Mouse (Mus musculus) limb, embryonic 14.5 days (tissue): ENCODE results near the gene Snx13. TPM values are rescaled to one million over a fixed set of nuclear protein-coding genes. Genes with fewer than 3 reads are reported as not detected.

Source experiments
- ATAC-seq: fragments of 200-750 bp; cut with Nextera tagmentation; 2 replicates; pipeline ENCODE4 v1.8.0; 2017; ENCODE audit warnings: low read depth, moderate number of reproducible peaks, moderate TSS enrichment; ENCODE audit not compliant: low FRiP score
- DNase-seq: peaks from one replicate; pipeline ENCODE4 v3.0.0-alpha.2; 2015; ENCODE audit warnings: low spot score
- H3K27ac ChIP-seq: fragments of 300-500 bp; sonication (generic); replicated peaks from 2 replicates; pipeline ENCODE4 v1.5.1; 2014; ENCODE audit warnings: low read depth, mild to moderate bottlenecking, low read length, moderate library complexity, mixed read lengths
- H3K27me3 ChIP-seq: fragments of 300-500 bp; sonication (generic); 2 replicates; pipeline ENCODE4 v1.6.1; 2014; ENCODE audit warnings: low read length, mixed read lengths; ENCODE audit not compliant: control insufficient read depth, insufficient read depth
- H3K36me3 ChIP-seq: fragments of 300-500 bp; sonication (generic); 2 replicates; pipeline ENCODE4 v1.6.1; 2014; ENCODE audit warnings: mild to moderate bottlenecking, low read length, moderate library complexity, mixed read lengths; ENCODE audit not compliant: control insufficient read depth, insufficient read depth
- H3K4me1 ChIP-seq: fragments of 300-500 bp; sonication (generic); 2 replicates; pipeline ENCODE4 v1.6.1; 2014; ENCODE audit warnings: antibody characterized with exemption, low read length, mixed read lengths; ENCODE audit not compliant: control insufficient read depth, insufficient read depth
- H3K4me2 ChIP-seq: fragments of 300-500 bp; sonication (generic); replicated peaks from 2 replicates; pipeline ENCODE4 v1.6.1; 2014; ENCODE audit warnings: low read depth, mild to moderate bottlenecking, low read length, moderate library complexity; ENCODE audit not compliant: severe bottlenecking
- H3K4me3 ChIP-seq: fragments of 300-500 bp; sonication (generic); replicated peaks from 2 replicates; pipeline ENCODE4 v1.5.1; 2014; ENCODE audit warnings: low read length
- H3K9ac ChIP-seq: fragments of 300-500 bp; sonication (generic); 2 replicates; pipeline ENCODE4 v1.6.1; 2014; ENCODE audit warnings: mild to moderate bottlenecking, low read depth, low read length, moderate library complexity; ENCODE audit not compliant: severe bottlenecking
- H3K9me3 ChIP-seq: fragments of 300-500 bp; sonication (generic); 2 replicates; pipeline ENCODE4 v1.6.1; 2016; ENCODE audit warnings: low read length; ENCODE audit not compliant: control insufficient read depth
- POLR2A ChIP-seq: fragments of 200-500 bp; IDR thresholded peaks from 2 replicates; pipeline ENCODE4 v1.8.0; 2012; ENCODE audit warnings: inconsistent platforms, mild to moderate bottlenecking, moderate library complexity, borderline replicate concordance; ENCODE audit not compliant: insufficient read depth, insufficient read length; ENCODE audit errors: extremely low read depth
- WGBS: fragments of 180-500 bp; shearing (Covaris S2); extraction: QIAGEN DNeasy Blood & Tissue Kit; methylation state at CpG from one replicate; pipeline ENCODE4 v1.1.7; 2014; 5-methylcytosine and 5-hydroxymethylcytosine counted together
- polyA plus RNA-seq, 2 experiments: library from polyadenylated mRNA; depleted of rRNA in 1 of 2; stranded (reverse) in 1 of 2; unstranded in 1 of 2; fragments of >200 nt; fragmentation: Nextera tagmentation in 1 of 2; extraction: Ambion mirVana in 1 of 2; gene quantifications; 2 replicates each; pipeline versions ENCODE4 v1.2.1 to v1.2.3; 2012 to 2014

Snx13 gene
- polyA plus RNA-seq, 2 experiments: 10.6 to 25.4 TPM

DNA sequence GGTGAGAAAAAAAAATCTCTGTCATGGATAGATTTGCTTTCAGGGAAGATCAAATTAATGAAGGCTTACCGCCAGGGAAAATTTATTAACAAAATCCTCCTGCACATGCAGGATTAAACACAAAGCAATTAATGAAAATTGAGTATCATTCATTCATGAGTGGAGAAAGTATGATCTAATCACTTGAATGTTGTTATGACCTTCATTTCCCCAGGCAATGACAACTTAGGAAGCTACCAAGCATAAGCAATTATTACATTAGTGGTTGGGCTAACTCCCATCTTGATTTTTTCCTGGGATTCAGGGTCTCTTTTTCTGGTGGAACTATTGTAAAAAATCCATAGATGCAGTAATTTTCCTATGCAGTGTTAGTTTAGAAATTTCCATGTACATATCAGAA, 39.1 kb upstream of the Snx13 start:
- no peaks in the 10 kb centered on the region for H3K4me1 ChIP-seq
- ATAC-seq: no peak
- H3K27ac ChIP-seq: no peak overlapping the region
- TF ChIP-seq POLR2A: no peak
- no peak for DNase-seq
- H3K4me3 ChIP-seq: no peak overlapping the region
- H3K4me2 ChIP-seq: no peak overlapping the region
- WGBS: 88% methylated on average over 1 of the region's 1 CpGs
- no peak overlapping the region for H3K9ac ChIP-seq
- no peaks in the 10 kb centered on the region for H3K36me3 ChIP-seq
- H3K9me3 ChIP-seq: no peaks in the 10 kb centered on the region
- H3K27me3 ChIP-seq: no peaks in the 10 kb centered on the region

DNA sequence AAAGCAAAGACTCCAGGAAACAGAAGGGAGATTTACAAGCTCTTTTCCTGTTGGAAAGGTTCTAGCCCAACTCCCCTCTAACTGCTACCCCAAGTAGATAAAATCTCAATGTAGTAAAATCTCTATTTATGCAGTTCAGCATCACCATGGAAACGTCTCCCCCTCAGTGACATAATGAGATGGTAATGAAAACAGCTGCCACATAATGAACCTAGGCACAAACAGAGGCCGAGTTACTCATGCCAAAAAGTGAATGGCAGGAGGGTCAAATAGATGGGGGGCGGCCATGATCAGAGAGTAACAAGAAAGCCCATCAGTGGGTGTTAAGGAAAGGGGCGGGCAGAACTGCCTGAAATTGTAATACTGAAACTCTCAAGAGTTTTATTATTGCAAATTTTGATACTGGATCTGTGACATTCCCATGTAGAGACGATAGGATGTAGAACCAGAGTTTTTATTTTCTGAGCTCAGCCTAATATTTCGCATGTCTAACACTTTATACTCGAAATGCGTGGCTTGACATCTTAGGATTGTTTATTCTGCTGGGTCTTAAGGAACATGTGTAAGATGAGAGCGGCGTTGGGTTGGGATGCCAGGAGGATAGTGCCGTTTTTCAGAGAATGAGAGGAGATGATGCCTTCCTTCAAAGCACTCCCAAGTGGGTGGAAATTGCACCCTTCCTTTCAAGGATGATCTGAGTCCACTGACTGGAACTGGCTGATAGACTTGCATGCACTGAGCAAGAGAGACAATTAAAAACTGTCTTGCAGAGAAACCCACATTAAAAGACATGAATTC, 38.4 kb upstream of the Snx13 start:
- H3K4me2 ChIP-seq: no peak overlapping the region
- no peak for TF ChIP-seq POLR2A
- ATAC-seq (no peak), DNase-seq (no peak)
- H3K4me1 ChIP-seq: no peaks in the 10 kb centered on the region
- WGBS: 59% methylated on average over 11 of the region's 11 CpGs
- no peaks in the 10 kb centered on the region for H3K27me3 ChIP-seq
- no peaks in the 10 kb centered on the region for H3K36me3 ChIP-seq
- no peak overlapping the region for H3K27ac ChIP-seq
- no peak overlapping the region for H3K9ac ChIP-seq
- no peak overlapping the region for H3K4me3 ChIP-seq
- H3K9me3 ChIP-seq: no peaks in the 10 kb centered on the region

DNA sequence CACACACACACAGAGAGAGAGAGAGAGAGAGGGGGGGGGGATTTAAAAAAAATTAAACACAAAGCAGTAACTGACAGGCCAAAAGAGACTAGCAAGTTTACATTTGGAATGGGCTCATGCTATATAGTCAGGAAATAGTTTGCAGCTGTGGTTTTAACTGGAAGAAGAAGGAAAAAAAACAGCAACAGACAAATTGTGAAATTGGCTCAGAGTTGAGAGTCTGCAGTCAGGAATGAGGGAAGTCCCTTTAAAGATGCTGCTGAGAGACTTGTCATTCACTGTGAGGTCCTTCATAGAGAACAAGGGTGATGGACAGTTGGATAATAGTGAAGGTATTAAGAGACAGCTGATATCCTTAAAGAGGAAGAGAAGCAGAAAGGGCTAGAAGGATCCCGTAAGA, 35.5 kb upstream of the Snx13 start:
- ATAC-seq (no peak), DNase-seq (no peak)
- H3K36me3 ChIP-seq: no peaks in the 10 kb centered on the region
- no peaks in the 10 kb centered on the region for H3K4me1 ChIP-seq
- no peak overlapping the region for H3K4me3 ChIP-seq
- H3K9me3 ChIP-seq: no peaks in the 10 kb centered on the region
- no peak for TF ChIP-seq POLR2A
- no peaks in the 10 kb centered on the region for H3K27me3 ChIP-seq
- no peak overlapping the region for H3K4me2 ChIP-seq
- H3K27ac ChIP-seq: no peak overlapping the region
- 47% methylated on average over 1 of the region's 1 CpGs for WGBS
- no peak overlapping the region for H3K9ac ChIP-seq

- no peak for TF ChIP-seq POLR2A
- ATAC-seq: no peak
- Histone ChIP-seq H3K4me3 (no peak overlapping the region), H3K4me1 (no peaks in the 10 kb centered on the region), H3K9ac (no peak overlapping the region), H3K36me3 (no peaks in the 10 kb centered on the region), H3K27me3 (no peaks in the 10 kb centered on the region), H3K9me3 (no peaks in the 10 kb centered on the region), H3K4me2 (no peak overlapping the region), H3K27ac (no peak overlapping the region)
- WGBS: 68% methylated on average over 2 of the region's 2 CpGs
- DNase-seq: no peak
These were observed 33.0 kb upstream of the Snx13 start for GRCm38 (mm10) chr12:35013950-35014349.

DNA sequence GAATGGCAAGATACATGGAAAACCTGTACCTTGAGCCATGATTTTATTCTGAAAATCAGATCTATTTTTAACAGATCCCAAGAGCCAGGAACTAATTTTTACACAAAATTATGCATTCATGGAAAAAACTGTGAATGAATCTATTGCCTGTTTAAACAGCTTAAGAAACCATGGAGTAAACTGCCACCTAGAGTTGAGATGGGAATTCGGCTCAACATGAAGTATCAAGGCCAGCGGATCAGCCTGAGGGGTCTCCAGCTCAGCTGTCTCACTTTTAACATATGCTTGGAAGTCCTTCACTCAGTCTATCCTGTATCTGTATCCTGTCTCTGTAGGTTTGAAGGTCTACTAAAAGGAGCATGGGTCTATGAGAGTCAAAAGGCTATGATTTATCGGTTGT, 30.9 kb upstream of the Snx13 start:
- no peak for TF ChIP-seq POLR2A
- Histone ChIP-seq H3K36me3 (no peaks in the 10 kb centered on the region), H3K27me3 (no peaks in the 10 kb centered on the region), H3K4me2 (no peak overlapping the region), H3K27ac (no peak overlapping the region), H3K9me3 (no peaks in the 10 kb centered on the region), H3K4me3 (no peak overlapping the region), H3K4me1 (no peaks in the 10 kb centered on the region), H3K9ac (no peak overlapping the region)
- ATAC-seq (no peak), DNase-seq (peak; percentile 74)
- 47% methylated on average over 3 of the region's 3 CpGs for whole genome bisulfite sequencing
